Mouse (Mus musculus): ENCODE measurements around the gene Fam214a. TPM values are rescaled to one million over a fixed set of nuclear protein-coding genes. Genes with fewer than 3 reads are reported as not detected.

Gene Fam214a
- total RNA-seq, 1 experiment from 2014 or later: 29.0 TPM

Other genes starting within 250 kb of the Fam214a start
- gene Onecut1, start 91.0 kb upstream of the Fam214a start, total RNA-seq (2017): not detected in 2 replicates
- gene Arpp19, start 84.7 kb downstream of the Fam214a start, total RNA-seq (2017): 98.1 and 107 TPM in 2 replicates
- 137 and 162 TPM in 2 replicates for gene Myo5a, start 118.1 kb downstream of the Fam214a start, total RNA-seq (2017)

All from hematopoietic stem cell, adult 5-6 weeks (primary cell).